In the genomic region with DNA sequence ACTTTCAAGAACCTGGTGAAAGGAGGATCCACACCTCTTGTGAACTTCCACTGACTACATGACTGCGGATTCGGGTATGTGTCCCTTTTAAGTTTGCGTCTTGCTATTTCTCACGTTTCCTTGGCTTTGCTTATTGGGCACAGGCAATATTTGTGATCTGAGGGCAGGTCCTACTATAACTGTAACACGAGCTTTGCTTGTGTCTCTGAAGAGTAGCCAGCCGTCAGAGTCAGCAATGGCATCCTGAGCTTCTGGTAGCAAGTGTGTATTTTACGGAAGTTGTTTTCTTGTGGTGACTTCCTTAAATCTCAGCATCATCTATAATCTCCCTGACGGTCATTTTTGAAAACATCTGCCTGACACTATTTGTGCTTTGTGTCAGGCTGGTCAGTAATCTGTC, we compare ENCODE assay signal across 10 mouse cellular contexts. TPM values are rescaled to one million over a fixed set of nuclear protein-coding genes. Genes with fewer than 3 reads are reported as not detected.
DNase-seq lines count a peak whose midpoint lies in the region; ATAC-seq and TF ChIP-seq lines count a peak whose summit lies in the region.
"Had no signal": no experiment of that assay in that cellular context is flagged by ENCODE, and none has a peak within 500 bp of the region (broad histone marks: within the 10 kb centered on the region; RNA-seq: fewer than 3 reads in every experiment).

No protein-coding gene starts in this region.

- no peaks in the 10 kb centered on the region for H3K27me3 ChIP-seq in heart, adult 2 months (ENCODE audit: control insufficient read depth, insufficient read depth, low read length)
- H3K27me3 ChIP-seq in lung, postnatal 0 days (replicated peaks; ENCODE audit: insufficient read depth, low read length), result no peaks in the 10 kb centered on the region
- H3K27me3 ChIP-seq in intestine, embryonic 14.5 days (replicated peaks; ENCODE audit: control insufficient read depth, insufficient read depth, low read length), result no peaks in the 10 kb centered on the region
- no peaks in the 10 kb centered on the region for H3K27me3 ChIP-seq in stomach, embryonic 16.5 days (ENCODE audit: control insufficient read depth, insufficient read depth, low read length)

- no peaks in the 10 kb centered on the region for H3K9me3 ChIP-seq in lung, postnatal 0 days (ENCODE audit: low read length)
- no peaks in the 10 kb centered on the region for H3K9me3 ChIP-seq in intestine, embryonic 14.5 days (ENCODE audit: control insufficient read depth, low read length)
- no peaks in the 10 kb centered on the region for H3K9me3 ChIP-seq in stomach, embryonic 16.5 days (replicated peaks; ENCODE audit: control insufficient read depth, low read length)

- no peak for TF ChIP-seq CTCF in heart, adult 2 months (IDR thresholded peaks at IDR 0.05)
- TF ChIP-seq CTCF in lung, postnatal 0 days (IDR thresholded peaks at IDR 0.05), result no peak

- H3K4me3 ChIP-seq in heart, adult 2 months, result peak overlapping the region; percentile 52
- peak overlapping the region; percentile 20 for H3K4me3 ChIP-seq in lung, postnatal 0 days (ENCODE audit: low read depth, low read length)
- H3K4me3 ChIP-seq in intestine, embryonic 14.5 days (ENCODE audit: low read depth, low read length), result peak overlapping the region; percentile 13; the same call in 1 of the 2 replicates
- H3K4me3 ChIP-seq in stomach, embryonic 16.5 days (replicated peaks; ENCODE audit: low read length), result peak overlapping the region; percentile 9

- DNase-seq in heart, adult 2 months, result peak in 1 of 2 experiments; percentile 50
- no peak for DNase-seq in heart, postnatal 10 days
- no peak for DNase-seq in lung, postnatal 0 days (ENCODE audit: low spot score)
- DNase-seq in lung, postnatal 36 days, result no peak
- no peak for DNase-seq in intestine, embryonic 14.5 days (ENCODE audit: low spot score)
- DNase-seq in cerebellum, postnatal 14 days, result no peak
- DNase-seq in right cerebral cortex, adult 2 months (ENCODE audit: low spot score in 2 of 2), result no peak
- DNase-seq: adrenal gland, postnatal 10 days; cerebellum, postnatal 25 days had no signal

- intact Hi-C loops in heart, adult 2 months (cut with DNase I), result loop anchor here (10.0 kb wide), 1 partner anchor 89 kb away; no protein-coding TSS in a partner anchor
- intact Hi-C loops in heart, postnatal 10 days (cut with DNase I), result no loop called here

- H3K4me2 ChIP-seq in lung, postnatal 0 days (replicated peaks; ENCODE audit: low read depth, low read length), result 0 out of 2 replicates have a peak overlapping the region, but pooled peaks have one; percentile 2
- no peak overlapping the region for H3K4me2 ChIP-seq in intestine, embryonic 14.5 days (ENCODE audit: low read length)
- H3K4me2 ChIP-seq in stomach, embryonic 16.5 days (ENCODE audit: low read depth, low read length), result no peak overlapping the region

- H3K27ac ChIP-seq in heart, adult 2 months, result peak overlapping the region; percentile 95
- peak overlapping the region; percentile 74 for H3K27ac ChIP-seq in lung, postnatal 0 days (ENCODE audit: low read length)
- H3K27ac ChIP-seq in intestine, embryonic 14.5 days (ENCODE audit: low read depth), result peak overlapping the region; percentile 51; the same call in 1 of the 2 replicates
- peak overlapping the region; percentile 60; the same call in 1 of the 2 replicates for H3K27ac ChIP-seq in stomach, embryonic 16.5 days (ENCODE audit: low read length)

- H3K36me3 ChIP-seq in heart, adult 2 months (ENCODE audit: control insufficient read depth, insufficient read depth, low read length), result peaks cover 2% of the 10 kb centered on the region; the same call in 1 of the 2 replicates
- no peaks in the 10 kb centered on the region for H3K36me3 ChIP-seq in lung, postnatal 0 days (ENCODE audit: insufficient read depth, low read length)
- no peaks in the 10 kb centered on the region for H3K36me3 ChIP-seq in intestine, embryonic 14.5 days (ENCODE audit: control insufficient read depth, insufficient read depth, low read length)
- H3K36me3 ChIP-seq in stomach, embryonic 16.5 days (ENCODE audit: control insufficient read depth, insufficient read depth, low read length), result no peaks in the 10 kb centered on the region

- H3K9ac ChIP-seq in heart, adult 2 months (ENCODE audit: low read depth, low read length), result peak overlapping the region; percentile 75
- peak overlapping the region; percentile 6; the same call in 1 of the 2 replicates for H3K9ac ChIP-seq in lung, postnatal 0 days (replicated peaks; ENCODE audit: low read depth)
- H3K9ac ChIP-seq in intestine, embryonic 14.5 days (ENCODE audit: low read length), result no peak overlapping the region
- H3K9ac ChIP-seq in stomach, embryonic 16.5 days (ENCODE audit: low read length), result no peak overlapping the region

- peaks cover 10% of the 10 kb centered on the region for H3K4me1 ChIP-seq in heart, adult 2 months (ENCODE audit: control insufficient read depth, insufficient read depth, low read length)
- H3K4me1 ChIP-seq in lung, postnatal 0 days (ENCODE audit: insufficient read depth, low read depth, low read length), result no peaks in the 10 kb centered on the region
- peaks cover 5% of the 10 kb centered on the region; the same call in 1 of the 2 replicates for H3K4me1 ChIP-seq in intestine, embryonic 14.5 days (replicated peaks; ENCODE audit: control insufficient read depth, insufficient read depth, low read length)
- H3K4me1 ChIP-seq in stomach, embryonic 16.5 days (ENCODE audit: control insufficient read depth, insufficient read depth, low read length), result 0 out of 2 replicates have a peak, but pooled peaks cover 2% of the 10 kb centered on the region

- WGBS in heart, adult 2 months, result 37% methylated on average over 8 of the region's 8 CpGs
- WGBS in lung, postnatal 0 days, result 47% methylated on average over 8 of the region's 8 CpGs
- 56% methylated on average over 8 of the region's 8 CpGs for WGBS in intestine, embryonic 14.5 days
- 58% methylated on average over 8 of the region's 8 CpGs for WGBS in stomach, embryonic 16.5 days

- H3K79me2 ChIP-seq in heart, adult 2 months (replicated peaks; ENCODE audit: control insufficient read depth, insufficient read depth, low read length), result no peaks in the 10 kb centered on the region

- TF ChIP-seq POLR2A in heart, adult 2 months (IDR thresholded peaks at IDR 0.05; ENCODE audit: insufficient read depth, low read depth, low read length), result no peak

- TF ChIP-seq EP300 in heart, adult 2 months (IDR thresholded peaks at IDR 0.05; ENCODE audit: insufficient read depth, low read depth, low read length), result no peak
- TF ChIP-seq EP300 in lung, postnatal 0 days (IDR thresholded peaks at IDR 0.05), result no peak

- ATAC-seq in lung, postnatal 0 days, result no peak
- ATAC-seq in intestine, embryonic 14.5 days (replicated peaks; ENCODE audit: low FRiP score, low TSS enrichment, low read depth), result no peak
- no peak for ATAC-seq in stomach, embryonic 16.5 days (ENCODE audit: insufficient read depth, low FRiP score)

RNA-seq across cellular contexts. Expression of gene Rasgrp3, which starts 0.4 kb away (rescaled TPM):
- 10 to 100 TPM; 27.2 to 27.4 TPM for total RNA-seq in heart, adult 2 months (2021)
- 10.4 and 28.1 TPM in 2 replicates for polyA plus RNA-seq in heart, adult 2 months (2012; rRNA removed)
- total RNA-seq in heart, postnatal 10 days (2021), result 10 to 100 TPM; 46.1 to 67.9 TPM
- polyA plus RNA-seq in lung, postnatal 0 days (2015; fragmentation: Nextera tagmentation; extraction: Ambion mirVana), result 32.1 and 36.3 TPM in 2 replicates
- 16.2 and 19.4 TPM in 2 replicates for polyA plus RNA-seq in intestine, embryonic 14.5 days (2014; fragmentation: Nextera tagmentation; extraction: Ambion mirVana)
- polyA plus RNA-seq in stomach, embryonic 16.5 days (2015; fragmentation: Nextera tagmentation; extraction: Ambion mirVana), result 14.2 and 15.3 TPM in 2 replicates

Comparison
In these comparisons a context has a peak if more than half of its experiments do, and no peak if none do; other contexts are left out.
1. H3K9ac ChIP-seq: peak in heart, adult 2 months (single experiment) and lung, postnatal 0 days (single experiment); none in intestine, embryonic 14.5 days (single experiment) and stomach, embryonic 16.5 days (single experiment).
2. Peak in every context shown above with its lines, with median percentiles within 50 percentile points of each other: H3K27ac ChIP-seq and H3K4me3 ChIP-seq.